Mouse (Mus musculus) left cerebral cortex, adult 6 months (tissue): ENCODE data around the gene Thsd7a. TPM values are rescaled to one million over a fixed set of nuclear protein-coding genes. Genes with fewer than 3 reads are reported as not detected.

Experiments
- long read RNA-seq, 2 experiments: library from polyadenylated mRNA; unstranded; transcript quantifications; one replicate each; pipeline ENCODE4 v2.0.0; 2019 to 2020
- polyA plus RNA-seq: library from polyadenylated mRNA; unstranded; fragments of <200 nt; fragmentation: Nextera tagmentation; gene quantifications from 2 replicates; pipeline ENCODE4 v1.2.3, GENCODE M21; 2021

Gene Thsd7a
- 5.5 and 7.8 TPM in 2 replicates for polyA plus RNA-seq
- long read RNA-seq, experiment 1, partial matches to known transcripts: 28 of 34 reads
- long read RNA-seq, experiment 1, other reads (novel, unspliced or antisense): 6 of 34 reads
- long read RNA-seq, experiment 2, partial matches to known transcripts: 23 of 40 reads
- long read RNA-seq, experiment 2, other reads (novel, unspliced or antisense): 17 of 40 reads

GRCm38 (mm10) chr6:12748787-12749530 lies at the start of gene Thsd7a:
Gene Thsd7a (minus strand): TSS chr6:12749410.

